Mouse (Mus musculus) ovary, postnatal 10 days (tissue): Measurements from ENCODE around the gene Zdhhc13.

Experiments used
- DNase-seq: peaks from one replicate; pipeline ENCODE4 v3.0.0; 2022; ENCODE audit warnings: low spot score

Zdhhc13 gene

DNA sequence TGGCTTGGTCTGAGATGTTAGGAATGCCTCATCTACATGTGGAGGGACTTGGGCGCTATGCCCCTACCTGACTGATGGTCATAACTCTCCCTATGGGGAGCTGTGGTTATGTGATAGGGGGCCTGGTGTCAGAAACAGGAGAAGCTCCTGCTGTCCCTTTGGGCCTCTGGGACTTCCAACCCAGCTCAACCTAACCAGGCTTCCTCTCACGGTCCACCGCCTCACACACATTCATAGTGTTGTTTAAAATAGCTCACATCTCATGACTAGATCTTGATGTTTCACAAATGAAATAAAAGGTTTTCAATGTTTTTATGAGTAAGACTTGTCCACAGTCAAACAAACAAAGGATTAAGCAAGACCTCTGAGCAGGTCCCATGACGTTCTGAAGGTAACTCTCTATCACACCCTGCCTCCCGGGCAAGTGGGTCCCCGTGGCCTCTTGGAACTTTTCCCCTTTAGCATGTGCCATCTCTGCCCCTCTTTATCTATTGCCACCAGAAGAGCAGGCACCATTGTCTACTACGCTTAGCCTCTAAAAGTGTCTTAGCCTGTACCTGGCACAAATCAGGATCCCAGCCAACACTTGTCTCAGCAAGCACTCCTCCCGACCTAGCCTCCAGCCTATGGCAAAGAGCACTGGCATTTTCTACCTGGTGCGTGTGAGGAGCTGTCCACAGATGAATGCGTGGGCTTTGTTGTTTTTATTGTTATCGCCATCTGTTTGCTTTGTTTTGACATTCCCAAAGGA lies 3.9 kb upstream of the Zdhhc13 start:
- DNase-seq: no peak

DNA sequence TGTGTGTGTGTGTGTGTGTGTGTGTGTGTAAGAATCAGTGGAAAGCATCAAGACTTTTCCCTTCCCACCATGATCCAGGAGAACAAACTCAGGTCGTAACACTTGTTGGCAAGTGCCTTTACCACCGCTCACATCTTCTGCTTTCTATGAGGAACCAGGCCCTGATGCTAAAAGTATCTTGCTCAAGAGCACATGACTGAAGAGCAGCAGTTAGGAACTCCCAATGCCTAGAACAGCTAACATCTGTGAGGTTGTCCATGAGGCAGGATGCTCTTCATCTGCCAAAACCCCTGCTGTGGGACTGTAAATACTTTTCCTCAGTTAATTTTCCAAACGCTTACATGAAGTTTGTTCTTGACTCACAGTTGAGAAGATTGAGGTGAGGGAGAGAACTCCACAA lies 455 bp upstream of the Zdhhc13 start:
- DNase-seq: no peak

DNA sequence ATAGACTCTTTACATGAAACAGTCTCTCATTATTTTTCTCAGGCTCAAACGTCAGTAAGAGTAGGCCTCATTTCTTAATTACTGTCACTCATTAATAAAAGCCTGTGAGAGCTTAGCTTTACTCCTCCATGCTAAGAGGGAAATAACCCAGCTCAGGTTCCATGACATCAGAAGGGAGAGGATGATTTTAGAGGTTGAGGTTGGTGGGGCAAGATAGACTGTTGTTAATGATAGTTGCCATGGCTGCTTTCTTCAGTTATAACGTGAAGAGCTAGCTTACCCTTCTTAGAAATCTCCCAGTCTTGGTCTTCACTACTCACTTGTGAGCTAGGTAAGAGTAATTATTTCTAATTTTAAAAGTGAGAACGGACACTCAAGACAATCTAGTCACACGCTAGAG lies 1.3 kb downstream of the Zdhhc13 start:
- no peak for DNase-seq

DNA sequence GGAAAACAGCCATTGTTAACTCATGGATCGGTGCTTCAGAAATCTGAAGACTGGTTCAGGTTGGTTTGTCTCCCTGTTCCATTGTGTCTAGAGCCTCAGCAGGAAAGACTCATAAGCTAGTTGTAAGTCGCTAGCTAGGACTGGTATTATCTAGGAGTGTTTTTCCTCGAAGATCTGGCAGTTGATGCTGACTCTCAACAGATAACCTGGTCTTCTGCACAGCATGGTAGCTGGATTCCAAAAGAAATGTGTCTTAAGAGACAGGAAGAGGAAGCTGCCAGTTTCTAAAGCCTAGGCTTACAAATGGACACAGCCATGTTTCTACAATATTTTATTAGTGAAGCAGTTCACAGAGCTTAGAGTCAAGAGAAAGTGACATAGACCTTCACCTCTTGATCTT lies 2.6 kb downstream of the Zdhhc13 start:
- no peak for DNase-seq

DNA sequence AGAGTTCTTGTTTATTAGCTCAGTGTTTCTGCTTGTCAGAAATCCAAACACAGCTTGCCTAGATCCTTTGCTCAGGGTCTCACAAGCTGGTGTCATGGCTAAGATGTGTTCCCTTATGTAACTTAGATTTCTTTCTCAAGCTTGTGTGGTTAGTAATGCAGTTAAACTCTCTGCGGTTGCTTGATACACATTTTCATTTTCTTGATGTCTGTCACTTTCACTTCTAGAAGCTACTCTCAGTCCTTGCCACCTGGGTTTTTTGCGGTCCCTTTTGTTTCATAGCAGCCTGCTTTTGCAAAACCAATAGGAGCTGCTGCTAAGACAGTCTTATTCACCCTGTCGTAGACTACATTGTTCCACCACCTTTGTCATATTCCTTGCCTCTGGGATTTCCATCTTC lies 6.3 kb downstream of the Zdhhc13 start:
- DNase-seq: no peak

DNA sequence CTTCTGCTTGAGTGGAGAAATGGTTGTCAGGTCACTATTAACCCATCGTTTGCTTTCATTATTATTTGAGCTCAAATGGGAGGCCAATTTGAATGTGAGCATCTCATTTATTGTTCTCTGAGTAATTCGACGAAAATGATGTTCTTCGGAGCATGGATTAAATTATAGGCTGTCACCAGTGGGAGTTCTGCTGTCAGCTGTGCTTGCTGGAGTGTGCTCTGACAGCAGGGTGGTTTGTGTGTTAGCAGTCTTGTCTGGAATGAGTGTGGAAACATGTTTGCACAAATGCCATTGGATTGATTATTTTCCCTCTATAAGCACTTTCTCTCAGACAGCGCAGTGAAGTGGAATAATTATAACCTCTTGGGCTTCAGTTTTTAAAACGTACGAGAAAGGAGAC lies 14.6 kb downstream of the Zdhhc13 start:
- DNase-seq: no peak

DNA sequence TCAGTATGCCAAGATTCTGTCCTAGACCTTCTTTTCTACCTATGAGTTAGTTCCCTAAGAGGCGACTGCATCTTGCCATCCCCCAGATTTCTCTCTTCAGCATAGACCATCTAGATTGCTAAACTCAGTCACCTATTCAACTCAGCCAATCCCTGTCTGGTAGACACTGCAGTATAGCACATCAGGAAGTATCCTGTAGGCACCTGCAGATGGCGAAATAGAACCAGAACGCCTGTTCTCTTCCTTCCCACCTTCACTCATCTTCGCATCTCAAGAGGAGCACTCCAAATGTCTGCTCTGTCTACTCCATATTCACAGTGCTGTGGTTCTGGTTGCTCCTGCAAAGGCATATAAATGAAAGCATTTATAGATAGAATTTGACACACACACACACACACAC lies 17.8 kb downstream of the Zdhhc13 start:
- no peak for DNase-seq

DNA sequence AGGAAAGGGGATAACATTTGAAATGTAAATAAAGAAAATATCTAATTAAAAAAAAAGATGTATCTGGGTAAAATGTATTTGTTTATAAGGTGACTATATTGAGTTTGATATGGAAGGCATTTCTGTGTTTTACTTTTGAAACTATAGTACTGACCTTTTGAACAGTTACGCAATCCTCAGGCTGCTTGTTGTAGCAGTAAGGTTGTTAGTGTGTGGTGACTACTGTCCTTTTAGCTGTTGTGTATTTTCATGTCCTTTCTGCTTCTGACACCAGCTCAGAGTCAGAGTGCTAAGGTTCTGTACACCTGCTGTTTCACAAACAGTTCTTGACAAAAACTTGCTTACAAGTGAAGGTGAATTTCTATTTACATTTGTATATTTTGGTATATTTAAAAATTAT lies 21.8 kb downstream of the Zdhhc13 start:
- no peak for DNase-seq

DNA sequence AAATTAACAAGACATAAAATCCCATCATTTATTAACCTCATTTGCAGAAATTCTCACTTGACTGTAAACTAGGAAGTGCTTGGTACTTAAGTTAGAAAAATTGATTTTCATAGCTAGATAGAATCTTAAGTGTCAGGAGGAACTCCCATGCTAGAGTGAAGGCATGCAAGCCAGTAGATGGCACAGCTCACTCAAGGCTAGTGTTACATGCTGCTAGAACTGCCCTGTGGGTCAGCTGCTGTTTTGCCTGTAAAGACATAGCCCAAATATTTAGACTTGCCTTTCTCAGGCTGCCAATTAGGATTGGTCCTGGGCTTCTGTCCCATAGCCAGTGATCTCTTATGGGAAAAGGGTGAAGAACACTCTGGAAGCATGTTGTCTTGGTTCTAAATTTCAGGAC lies 23.6 kb downstream of the Zdhhc13 start:
- DNase-seq: no peak

DNA sequence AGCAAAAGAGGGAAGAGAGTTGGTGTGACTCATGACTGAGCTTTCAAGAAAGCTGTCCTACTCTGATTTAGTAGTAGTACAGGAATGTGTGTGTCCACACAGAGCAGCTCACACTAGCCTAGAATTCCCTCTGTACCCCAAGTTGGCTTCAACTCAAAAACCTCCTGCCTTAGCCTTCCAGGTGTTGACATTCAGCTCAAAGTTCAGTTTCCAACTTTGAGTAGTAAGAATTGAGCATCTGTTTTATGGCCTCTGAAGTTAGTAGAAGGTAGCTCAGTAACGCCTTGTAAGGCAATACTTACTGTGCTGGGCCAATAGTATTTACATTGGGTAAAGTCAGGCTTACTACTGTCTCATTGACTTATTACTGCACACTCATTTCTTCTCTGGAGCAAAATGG lies 24.8 kb downstream of the Zdhhc13 start:
- DNase-seq: no peak

DNA sequence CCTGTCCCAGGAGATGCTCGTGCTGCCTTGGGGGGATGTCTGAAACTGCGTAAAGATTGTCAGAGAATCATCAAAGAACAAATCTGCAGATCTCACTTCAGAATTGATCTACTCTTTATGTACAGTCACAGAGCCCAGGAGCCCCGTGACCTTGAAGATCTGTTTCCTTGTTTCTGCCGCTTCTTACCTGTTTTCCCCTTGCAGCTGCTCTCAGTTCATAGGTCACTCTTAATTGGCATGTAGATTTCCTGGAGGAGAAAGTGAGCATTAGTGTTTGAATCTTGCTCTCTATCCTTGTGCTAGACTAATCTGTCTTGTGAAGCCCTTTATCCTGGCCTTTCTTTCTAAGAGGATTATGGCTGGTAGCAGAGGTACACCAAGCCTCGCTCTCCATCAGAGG lies 32.9 kb downstream of the Zdhhc13 start:
- no peak for DNase-seq

DNA sequence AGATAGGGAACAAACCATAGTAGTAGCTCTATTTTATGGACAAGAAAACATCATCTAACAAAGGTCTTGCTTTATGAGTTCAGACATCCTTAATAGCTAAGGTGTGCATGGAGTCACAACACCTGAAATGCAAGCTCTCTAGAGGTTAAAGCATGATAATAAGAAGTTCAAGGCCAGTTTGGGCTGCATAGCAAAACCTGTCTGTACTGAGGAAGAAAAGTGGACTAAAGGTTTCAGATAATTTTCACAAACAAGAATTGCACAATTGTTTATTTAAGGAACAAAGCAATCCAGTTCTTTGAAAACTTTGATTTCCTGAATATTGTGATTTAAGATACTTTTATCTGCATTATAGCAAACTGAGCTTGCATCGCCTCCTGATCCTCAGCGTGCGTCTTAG lies 34.8 kb downstream of the Zdhhc13 start:
- no peak for DNase-seq

DNA sequence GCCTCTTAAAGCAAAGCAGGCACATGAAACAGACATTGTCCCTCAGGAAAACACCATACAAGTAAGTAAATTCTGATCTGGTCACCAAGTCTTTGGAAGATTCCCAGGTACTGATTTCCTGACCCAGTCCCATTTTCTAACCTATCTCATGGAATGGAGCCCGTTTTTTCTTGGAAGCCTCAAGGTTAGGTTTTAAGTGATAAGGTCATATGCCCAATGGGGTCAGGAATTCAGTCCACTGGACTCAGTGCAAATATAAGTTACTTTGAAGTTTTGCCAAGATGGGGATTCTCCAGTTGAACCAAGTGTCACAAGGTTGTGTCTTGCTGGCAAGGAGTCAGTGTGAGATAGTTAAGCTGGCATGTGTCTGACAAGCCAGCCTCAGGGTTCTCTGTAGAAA lies 35.9 kb downstream of the Zdhhc13 start:
- no peak for DNase-seq

DNA sequence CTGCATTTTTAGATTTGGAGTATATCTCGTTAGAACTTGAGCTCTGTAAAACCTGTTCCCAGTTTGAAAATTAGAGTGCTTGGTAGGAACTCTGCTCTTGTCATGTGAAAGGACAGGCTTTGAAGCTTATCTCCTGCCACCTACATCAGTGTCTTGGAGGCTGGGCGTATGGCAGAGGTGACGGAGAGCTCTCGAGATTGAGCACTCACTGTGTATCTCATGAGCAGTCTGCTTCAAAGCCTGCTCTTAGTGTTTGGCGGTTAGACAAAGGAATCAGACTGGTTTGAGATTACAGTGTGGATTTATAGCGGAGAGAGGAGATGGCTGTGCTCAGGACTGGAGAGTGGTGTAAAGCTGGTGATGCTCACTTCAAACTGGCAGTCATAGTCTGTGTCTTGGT lies 36.4 kb downstream of the Zdhhc13 start:
- no peak for DNase-seq

DNA sequence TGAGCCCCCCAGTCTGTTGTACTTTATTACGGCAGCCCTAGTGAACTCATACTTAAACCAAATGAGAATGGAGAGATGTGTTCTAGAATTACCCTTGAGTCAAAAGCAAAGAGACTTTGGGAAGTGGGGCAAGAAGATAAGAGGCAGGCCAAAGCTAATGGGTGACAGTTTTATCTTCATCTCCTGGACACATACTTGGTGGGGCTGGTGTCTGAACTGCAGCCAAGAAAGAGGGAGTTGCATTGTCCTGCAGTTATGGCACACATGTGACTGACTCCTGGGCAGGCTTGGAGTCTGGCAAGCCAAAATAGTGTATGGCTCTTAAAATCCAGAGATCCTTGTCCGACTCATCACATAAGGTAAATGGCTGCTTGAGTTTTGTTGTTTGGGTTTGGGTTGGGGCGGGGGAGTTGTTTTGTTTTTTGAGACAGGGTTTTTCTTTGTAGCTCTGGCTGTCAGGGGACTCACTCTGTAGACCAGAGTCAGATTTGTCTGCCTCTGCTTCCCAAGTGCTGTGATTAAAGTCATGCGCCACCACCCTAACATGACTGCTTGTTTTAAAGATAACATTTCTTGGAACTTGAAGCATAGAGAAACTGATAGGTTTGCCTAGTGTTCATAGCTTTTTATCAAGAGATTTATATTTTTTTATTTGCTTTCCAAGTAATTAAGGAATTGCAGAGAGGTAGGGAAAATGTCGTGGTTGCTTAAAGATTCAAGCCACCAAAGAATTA lies 40.5 kb downstream of the Zdhhc13 start:
- DNase-seq: no peak

DNA sequence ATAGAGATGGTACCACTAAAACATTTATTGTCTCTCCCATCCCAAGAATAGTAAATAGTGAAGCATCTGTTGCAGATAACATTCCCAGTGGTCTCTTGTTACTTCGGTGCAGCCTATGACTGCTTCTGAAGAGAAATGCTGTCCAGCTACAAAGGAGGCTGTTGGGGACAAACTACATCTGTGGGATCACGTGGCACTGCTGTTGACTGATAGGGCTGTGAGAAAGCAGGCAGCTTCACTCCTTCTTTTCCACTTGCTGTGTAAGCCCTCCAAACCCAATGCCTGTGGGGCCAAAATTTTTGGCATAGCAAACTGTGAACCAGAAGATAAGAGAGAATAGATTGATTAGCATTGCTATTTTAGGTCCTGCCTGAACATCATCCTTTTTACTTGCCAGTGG lies 41.6 kb downstream of the Zdhhc13 start:
- DNase-seq: no peak

DNA sequence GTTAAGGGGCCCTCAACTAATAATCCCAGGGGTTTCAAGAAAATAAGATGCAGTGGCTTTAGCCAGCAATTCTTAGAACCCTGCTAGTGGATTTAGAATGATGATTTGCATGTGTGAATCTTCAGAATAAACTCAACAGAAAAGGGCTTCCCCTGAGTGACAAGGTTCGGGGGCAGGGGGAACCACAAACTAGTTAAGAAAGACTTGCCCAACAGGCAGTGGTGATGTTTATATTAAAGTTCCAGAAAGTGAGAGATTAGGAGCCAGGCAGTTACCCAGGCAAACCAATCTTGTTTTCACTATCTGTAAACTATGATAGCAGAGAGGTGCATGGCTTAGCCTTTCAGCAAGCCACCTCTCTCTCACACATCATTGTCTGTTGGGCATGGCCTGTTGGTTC lies 43.9 kb downstream of the Zdhhc13 start:
- DNase-seq: no peak

DNA sequence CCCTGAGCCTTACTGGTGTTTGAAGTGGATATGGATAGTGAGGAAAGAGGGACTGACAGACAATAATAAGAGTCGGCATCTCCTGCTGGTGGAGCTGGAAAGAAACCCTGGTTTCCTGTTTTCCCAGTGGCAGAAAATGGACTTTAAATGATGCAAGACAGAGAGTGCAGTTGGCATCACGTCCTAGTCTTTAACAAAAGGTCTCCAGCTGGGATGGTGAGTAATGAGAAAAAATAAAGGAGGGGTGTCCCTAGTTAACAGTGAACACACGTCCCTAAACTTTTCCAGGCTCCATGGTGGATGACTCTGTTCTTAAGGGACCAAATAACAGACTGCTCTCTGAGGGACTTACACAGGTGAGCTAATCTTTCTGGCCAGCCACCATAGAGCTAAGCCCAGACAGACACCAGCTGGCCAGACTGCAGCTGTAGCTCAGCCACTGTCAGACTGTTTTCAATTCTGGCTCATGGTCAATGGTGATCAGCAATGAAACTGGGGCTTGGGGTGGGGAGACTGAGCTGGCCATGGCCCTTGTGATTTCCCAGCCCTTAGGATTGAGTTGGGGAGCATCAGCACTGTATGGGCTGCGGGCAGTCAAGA lies 45.7 kb downstream of the Zdhhc13 start:
- no peak for DNase-seq

DNA sequence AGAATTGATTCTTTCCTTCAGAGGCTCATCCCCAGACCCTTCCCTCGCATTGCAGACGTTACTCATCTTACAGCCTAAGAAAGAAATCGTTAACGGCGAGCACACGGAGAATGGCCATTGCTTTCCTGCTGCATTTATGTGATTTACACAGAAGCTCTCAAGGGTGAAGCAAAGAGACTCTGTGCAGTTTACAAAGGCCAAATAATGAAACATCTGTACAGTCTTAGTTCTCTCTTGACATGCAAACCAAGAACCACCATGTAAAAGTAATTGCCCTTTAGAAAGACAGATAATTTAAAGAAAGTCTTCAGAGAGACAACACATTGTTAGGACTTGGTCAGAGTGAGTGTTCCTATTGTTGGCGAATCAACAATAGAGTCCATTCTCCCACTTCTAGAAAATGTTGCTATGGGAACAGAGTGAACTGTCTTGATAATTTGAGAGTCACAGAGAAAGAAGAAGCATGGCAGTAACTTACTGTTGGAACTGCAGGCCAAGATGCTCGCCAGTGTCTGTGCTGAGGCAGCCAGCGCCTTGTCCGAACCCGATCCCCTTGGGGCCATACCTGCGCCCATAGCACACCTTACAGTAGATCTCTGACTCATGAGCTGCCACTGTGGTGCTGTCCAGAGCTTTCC lies 46.3 kb downstream of the Zdhhc13 start:
- no peak for DNase-seq

DNA sequence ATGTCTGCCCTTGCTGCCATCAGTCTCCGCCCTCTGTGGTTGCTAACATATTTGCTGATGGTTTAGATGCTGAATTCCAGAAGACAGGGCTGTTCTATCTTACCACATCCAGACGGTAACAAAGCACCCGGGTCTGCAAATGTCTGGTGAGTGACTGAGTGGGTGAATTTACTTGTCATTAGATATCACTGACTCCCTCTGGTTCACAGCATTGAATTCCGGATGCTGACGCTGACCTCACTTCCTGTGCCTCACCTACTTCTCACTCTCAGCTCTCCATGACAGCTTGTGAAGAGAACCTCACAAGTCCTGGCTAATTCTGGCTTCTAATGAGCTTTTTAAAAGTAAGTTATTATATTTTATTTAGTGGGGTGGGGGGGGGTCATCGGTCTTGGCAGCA lies 48.1 kb downstream of the Zdhhc13 start:
- no peak for DNase-seq

DNA sequence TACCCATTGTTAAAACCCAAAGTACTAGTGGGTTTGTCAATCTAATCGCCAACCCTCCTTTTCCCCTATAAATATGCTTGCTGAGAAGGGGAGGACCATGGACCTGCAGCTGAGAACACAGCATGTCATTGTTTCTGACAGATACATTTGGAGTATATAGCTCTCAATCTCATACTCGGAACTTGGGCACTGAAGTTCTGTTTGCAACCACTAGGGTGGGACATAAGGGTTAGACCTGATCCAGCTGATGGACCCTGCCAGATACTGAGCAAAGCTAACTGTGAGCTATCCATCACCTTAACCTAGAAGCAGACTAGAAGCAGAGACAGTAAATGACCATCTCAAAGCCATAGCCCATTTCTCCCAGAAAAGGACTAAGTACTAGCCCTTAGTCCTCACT lies 49.6 kb downstream of the Zdhhc13 start:
- DNase-seq: no peak

DNA sequence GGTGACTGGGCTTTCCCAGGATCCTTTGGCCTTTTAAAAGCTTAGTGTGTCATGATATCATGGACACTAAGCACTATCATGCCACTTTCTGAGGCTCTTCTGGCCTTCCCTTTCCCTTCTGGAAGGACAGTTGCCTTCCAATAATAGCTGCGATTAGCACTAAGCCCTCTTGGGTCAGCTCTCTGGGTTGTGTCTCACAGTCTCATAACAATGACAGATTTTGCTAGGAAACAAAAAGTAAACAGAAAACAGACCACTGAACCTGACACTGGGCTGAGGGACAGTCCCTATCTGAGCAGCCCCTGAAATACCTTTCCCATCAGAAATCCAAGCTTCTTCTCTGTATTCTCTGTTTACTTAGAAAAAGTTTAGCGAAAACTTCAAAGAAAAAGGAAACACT lies 51.7 kb downstream of the Zdhhc13 start:
- no peak for DNase-seq

DNA sequence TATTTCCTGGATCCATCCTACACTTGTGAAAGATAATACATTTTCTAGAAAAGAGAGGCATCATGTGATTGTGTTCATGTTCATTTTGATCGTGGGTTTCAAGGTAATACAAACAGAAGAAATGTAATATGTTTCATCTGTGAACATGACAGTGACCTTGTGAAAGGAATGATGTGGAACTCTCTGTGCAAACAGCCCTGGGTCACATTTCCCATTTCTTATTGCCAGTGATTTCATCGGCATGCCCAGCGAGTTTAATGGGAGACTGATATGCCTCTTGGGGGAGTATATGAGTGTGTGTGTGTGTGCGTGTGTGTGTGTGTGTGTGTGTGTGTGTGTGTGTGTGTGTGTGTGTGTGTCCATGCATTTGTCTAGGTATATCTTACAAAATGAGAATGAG lies 52.7 kb downstream of the Zdhhc13 start:
- no peak for DNase-seq
